Mouse (Mus musculus) forebrain, embryonic 11.5 days (tissue): ENCODE measurements around the gene Polr2j. TPM values are rescaled to one million over a fixed set of nuclear protein-coding genes. Genes with fewer than 3 reads are reported as not detected.
A peak's percentile ranks its signal among the peaks of the same experiment; 100 is the strongest.
"Not testable (repeated sequence)": the region's sequence is repeated elsewhere in the genome, so short reads cannot be mapped to it uniquely, and the experiment has no call there.

Experiments used
- ATAC-seq: fragments of 200-750 bp; cut with Nextera tagmentation; replicated peaks from 2 replicates; pipeline ENCODE4 v1.8.0; 2017; ENCODE audit warnings: moderate TSS enrichment; ENCODE audit not compliant: low FRiP score
- DNase-seq: peaks from one replicate; pipeline ENCODE4 v3.0.0-alpha.2; 2017; ENCODE audit warnings: low spot score
- H3K27ac ChIP-seq: fragments of 300-500 bp; sonication (generic); 2 replicates; pipeline ENCODE4 v1.5.1; 2014; ENCODE audit warnings: low read depth, low read length
- H3K27me3 ChIP-seq: fragments of 300-500 bp; sonication (generic); 2 replicates; pipeline ENCODE4 v1.6.1; 2014; ENCODE audit warnings: mild to moderate bottlenecking, low read length, mixed read lengths; ENCODE audit not compliant: control insufficient read depth, insufficient read depth
- H3K36me3 ChIP-seq: fragments of 300-500 bp; sonication (generic); 2 replicates; pipeline ENCODE4 v1.6.1; 2014; ENCODE audit warnings: mild to moderate bottlenecking, low read length, moderate library complexity, mixed read lengths; ENCODE audit not compliant: control insufficient read depth, insufficient read depth
- H3K4me1 ChIP-seq: fragments of 300-500 bp; sonication (generic); replicated peaks from 2 replicates; pipeline ENCODE4 v1.6.1; 2014; ENCODE audit warnings: low read length, mixed read lengths; ENCODE audit not compliant: control insufficient read depth, insufficient read depth
- H3K4me2 ChIP-seq: fragments of 300-500 bp; sonication (generic); 2 replicates; pipeline ENCODE4 v1.6.1; 2014; ENCODE audit warnings: low read depth, mild to moderate bottlenecking, low read length, moderate library complexity, mixed read lengths; ENCODE audit not compliant: severe bottlenecking
- H3K4me3 ChIP-seq: fragments of 300-500 bp; sonication (generic); 2 replicates; pipeline ENCODE4 v1.5.1; 2014; ENCODE audit warnings: low read depth, low read length
- H3K9ac ChIP-seq: fragments of 300-500 bp; sonication (generic); 2 replicates; pipeline ENCODE4 v1.6.1; 2014; ENCODE audit warnings: low read length
- H3K9me3 ChIP-seq: fragments of 300-500 bp; sonication (generic); 2 replicates; pipeline ENCODE4 v1.6.1; 2016; ENCODE audit warnings: low read length, mixed read lengths; ENCODE audit not compliant: control insufficient read depth
- WGBS: fragments of 180-500 bp; shearing (Covaris S2); extraction: QIAGEN DNeasy Blood & Tissue Kit; methylation state at CpG from one replicate; pipeline ENCODE4 v1.1.7; 2014; 5-methylcytosine and 5-hydroxymethylcytosine counted together
- polyA plus RNA-seq: library from polyadenylated mRNA; unstranded; fragments of >200 nt; fragmentation: Nextera tagmentation; extraction: Ambion mirVana; gene quantifications from 2 replicates; pipeline ENCODE4 v1.2.1, GENCODE M21; 2014

Polr2j gene
- polyA plus RNA-seq, 1 experiment from 2014 or later = 253 TPM

- Histone ChIP-seq H3K9ac (no peak overlapping the region), H3K4me2 (no peak overlapping the region), H3K36me3 (no peaks in the 10 kb centered on the region), H3K4me3 (no peak overlapping the region), H3K4me1 (no peaks in the 10 kb centered on the region), H3K27me3 (no peaks in the 10 kb centered on the region), H3K27ac (no peak overlapping the region), H3K9me3 (no peaks in the 10 kb centered on the region)
- no peak for ATAC-seq
- DNase-seq = no peak
- WGBS = 68% methylated on average over 8 of the region's 8 CpGs
These were observed 22.0 kb upstream of the Polr2j start for GRCm38 (mm10) chr5:136094249-136095010.

GRCm38 (mm10) chr5:136095089-136095488 is 21.3 kb upstream of the Polr2j start:
- Histone ChIP-seq H3K9me3 (no peaks in the 10 kb centered on the region), H3K36me3 (no peaks in the 10 kb centered on the region)
- WGBS = 72% methylated on average over 7 of the region's 7 CpGs

GRCm38 (mm10) chr5:136098536-136098935 is 17.9 kb upstream of the Polr2j start:
- H3K9ac ChIP-seq = no peak overlapping the region
- no peaks in the 10 kb centered on the region for H3K9me3 ChIP-seq
- H3K36me3 ChIP-seq = no peaks in the 10 kb centered on the region
- ATAC-seq = no peak
- no peak overlapping the region for H3K27ac ChIP-seq
- peaks cover 3% of the 10 kb centered on the region; the same call in 1 of the 2 replicates for H3K27me3 ChIP-seq
- no peak overlapping the region for H3K4me3 ChIP-seq
- 0 out of 2 replicates have a peak, but pooled peaks cover 1% of the 10 kb centered on the region for H3K4me1 ChIP-seq
- H3K4me2 ChIP-seq = no peak overlapping the region
- no peak for DNase-seq
- 85% methylated on average over 10 of the region's 10 CpGs for WGBS

More at GRCm38 (mm10) chr5:136095089-136095488, 21.3 kb upstream of the Polr2j start:
- Histone ChIP-seq H3K27me3 (no peaks in the 10 kb centered on the region), H3K27ac (no peak overlapping the region), H3K4me3 (no peak overlapping the region), H3K4me1 (no peaks in the 10 kb centered on the region), H3K4me2 (no peak overlapping the region), H3K9ac (no peak overlapping the region)
- DNase-seq = no peak
- ATAC-seq = no peak

GRCm38 (mm10) chr5:136102099-136102820 is 14.2 kb upstream of the Polr2j start:
- Histone ChIP-seq H3K4me3 (peak overlapping the region; percentile 22), H3K4me2 (peak overlapping the region; percentile 59), H3K9ac (peak overlapping the region; percentile 21), H3K4me1 (0 out of 2 replicates have a peak, but pooled peaks cover 1% of the 10 kb centered on the region), H3K36me3 (no peaks in the 10 kb centered on the region), H3K9me3 (no peaks in the 10 kb centered on the region), H3K27ac (no peak overlapping the region), H3K27me3 (peaks cover 5% of the 10 kb centered on the region; the same call in 1 of the 2 replicates)
- WGBS = 5% methylated on average over 41 of the region's 41 CpGs
- ATAC-seq (peak; percentile 90), DNase-seq (peak; percentile 88)

DNA sequence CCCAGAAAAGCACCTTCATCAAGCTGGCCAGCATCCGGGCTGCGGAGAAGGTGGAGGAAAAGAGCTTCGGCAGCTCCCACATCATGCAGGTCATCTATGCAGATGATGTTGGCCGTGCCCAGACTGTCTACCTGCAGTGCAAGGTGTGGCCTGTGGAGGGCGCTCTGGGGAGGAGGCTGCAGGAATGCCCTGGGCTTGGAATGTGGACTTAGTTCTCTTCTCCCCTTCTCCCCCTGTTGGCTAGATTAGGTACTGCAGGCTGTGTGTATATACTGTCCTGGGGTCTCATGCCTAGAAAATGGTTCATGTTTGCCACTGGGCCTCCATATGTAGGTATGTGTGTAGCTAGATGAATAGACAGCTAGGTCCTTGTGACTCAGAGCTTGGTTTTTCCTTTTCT is 11.9 kb upstream of the Polr2j start:
- H3K4me2 ChIP-seq = no peak overlapping the region
- 90% methylated on average over 5 of the region's 5 CpGs for WGBS

GRCm38 (mm10) chr5:136108486-136108885 is 7.9 kb upstream of the Polr2j start:
- H3K9ac ChIP-seq = no peak overlapping the region
- ATAC-seq = no peak
- 0 out of 2 replicates have a peak, but pooled peaks cover 3% of the 10 kb centered on the region for H3K27me3 ChIP-seq
- no peak overlapping the region for H3K4me2 ChIP-seq
- H3K27ac ChIP-seq = no peak overlapping the region
- DNase-seq = no peak
- H3K4me1 ChIP-seq = no peaks in the 10 kb centered on the region
- 53% methylated on average over 2 of the region's 2 CpGs for WGBS
- no peaks in the 10 kb centered on the region for H3K36me3 ChIP-seq
- no peak overlapping the region for H3K4me3 ChIP-seq
- H3K9me3 ChIP-seq = no peaks in the 10 kb centered on the region

More for the DNA sequence above, 11.9 kb upstream of the Polr2j start:
- peaks cover 5% of the 10 kb centered on the region; the same call in 1 of the 2 replicates for H3K27me3 ChIP-seq
- H3K9me3 ChIP-seq = no peaks in the 10 kb centered on the region
- no peaks in the 10 kb centered on the region for H3K36me3 ChIP-seq
- no peak overlapping the region for H3K4me3 ChIP-seq
- ATAC-seq = no peak
- no peak overlapping the region for H3K27ac ChIP-seq
- peak; percentile 61 for DNase-seq
- H3K9ac ChIP-seq = no peak overlapping the region
- 0 out of 2 replicates have a peak, but pooled peaks cover 1% of the 10 kb centered on the region for H3K4me1 ChIP-seq

DNA sequence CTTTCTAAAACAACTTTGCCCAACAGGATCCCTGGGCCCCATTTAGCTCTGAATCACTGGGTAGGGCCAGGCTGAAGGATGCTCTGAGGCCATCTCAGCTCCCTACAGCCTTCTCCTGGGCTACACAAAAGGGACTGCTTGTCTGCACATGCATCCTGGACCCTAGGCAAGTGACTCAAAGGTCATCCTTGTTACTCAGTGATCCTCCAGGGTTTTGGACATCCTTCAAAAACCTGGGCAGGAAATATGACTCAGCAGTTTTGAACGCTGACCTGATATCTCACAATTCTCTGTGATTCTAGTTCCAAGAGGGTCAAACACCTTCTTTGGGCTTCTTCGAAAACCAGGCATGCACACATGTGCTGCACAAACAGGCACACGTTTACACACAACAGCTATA is 7.4 kb upstream of the Polr2j start:
- H3K4me3 ChIP-seq = no peak overlapping the region
- 85% methylated on average over 3 of the region's 3 CpGs for WGBS
- no peak overlapping the region for H3K9ac ChIP-seq
- no peak for ATAC-seq
- no peaks in the 10 kb centered on the region for H3K36me3 ChIP-seq
- H3K4me2 ChIP-seq = no peak overlapping the region
- no peaks in the 10 kb centered on the region for H3K4me1 ChIP-seq
- no peaks in the 10 kb centered on the region for H3K9me3 ChIP-seq
- H3K27me3 ChIP-seq = no peaks in the 10 kb centered on the region
- H3K27ac ChIP-seq = no peak overlapping the region
- no peak for DNase-seq

- not testable (repeated sequence) for ATAC-seq, H3K4me2 ChIP-seq
- 31% methylated on average over 4 of the region's 4 CpGs for WGBS
These were observed 2.9 kb upstream of the Polr2j start for GRCm38 (mm10) chr5:136113546-136113945.

More at GRCm38 (mm10) chr5:136113546-136113945, 2.9 kb upstream of the Polr2j start:
- H3K27ac ChIP-seq, H3K4me1 ChIP-seq, DNase-seq, H3K9me3 ChIP-seq, H3K36me3 ChIP-seq, H3K27me3 ChIP-seq, H3K4me3 ChIP-seq, H3K9ac ChIP-seq: not testable (repeated sequence)
